Mouse (Mus musculus) lung, embryonic 15.5 days (tissue): Measurements from ENCODE around the gene Pgap3. TPM values are rescaled to one million over a fixed set of nuclear protein-coding genes. Genes with fewer than 3 reads are reported as not detected.
A peak's percentile ranks its signal among the peaks of the same experiment; 100 is the strongest.

Experiments used
- ATAC-seq: fragments of 200-750 bp; cut with Nextera tagmentation; 2 replicates; pipeline ENCODE4 v1.8.0; 2017; ENCODE audit warnings: moderate number of reproducible peaks, borderline replicate concordance; ENCODE audit not compliant: low FRiP score, low TSS enrichment; ENCODE audit errors: extremely low read depth
- H3K27ac ChIP-seq: fragments of 300-500 bp; sonication (generic); 2 replicates; pipeline ENCODE4 v1.5.1; 2015; ENCODE audit warnings: moderate library complexity, mild to moderate bottlenecking, inconsistent platforms
- H3K27me3 ChIP-seq: fragments of 300-500 bp; sonication (generic); 2 replicates; pipeline ENCODE4 v1.6.1; 2015; ENCODE audit warnings: inconsistent platforms
- H3K36me3 ChIP-seq: fragments of 300-500 bp; sonication (generic); 2 replicates; pipeline ENCODE4 v1.6.1; 2015; ENCODE audit warnings: inconsistent platforms
- H3K4me1 ChIP-seq: fragments of 300-500 bp; sonication (generic); 2 replicates; pipeline ENCODE4 v1.6.1; 2015; ENCODE audit warnings: inconsistent platforms
- H3K4me2 ChIP-seq: fragments of 300-500 bp; sonication (generic); 2 replicates; pipeline ENCODE4 v1.6.1; 2015; ENCODE audit warnings: inconsistent platforms, mild to moderate bottlenecking, moderate library complexity
- H3K4me3 ChIP-seq: fragments of 300-500 bp; sonication (generic); 2 replicates; pipeline ENCODE4 v1.5.1; 2015; ENCODE audit warnings: mild to moderate bottlenecking, inconsistent platforms
- H3K9ac ChIP-seq: fragments of 300-500 bp; sonication (generic); 2 replicates; pipeline ENCODE4 v1.6.1; 2015; ENCODE audit warnings: inconsistent platforms
- H3K9me3 ChIP-seq: fragments of 300-500 bp; sonication (generic); 2 replicates; pipeline ENCODE4 v1.6.1; 2016; ENCODE audit warnings: inconsistent platforms
- WGBS: fragments of 180-500 bp; shearing (Covaris S2); methylation state at CpG from one replicate; pipeline ENCODE4 v1.1.7; 2015; 5-methylcytosine and 5-hydroxymethylcytosine counted together
- polyA plus RNA-seq: library from polyadenylated mRNA; unstranded; fragments of >200 nt; fragmentation: Nextera tagmentation; extraction: Ambion mirVana; gene quantifications from 2 replicates; pipeline ENCODE4 v1.2.1, GENCODE M21; 2015

Gene Pgap3
- polyA plus RNA-seq, 1 experiment from 2014 or later, result 14.7 TPM

- peaks cover 17% of the 10 kb centered on the region for H3K4me1 ChIP-seq
- ATAC-seq, result 0 out of 2 replicates have a peak, but pooled peaks have one; percentile 24
- no peaks in the 10 kb centered on the region for H3K36me3 ChIP-seq
- H3K9ac ChIP-seq, result peak within 1 kb of the TSS; percentile 33
- H3K4me3 ChIP-seq, result peak within 1 kb of the TSS; percentile 45
- H3K27ac ChIP-seq, result no peak within 1 kb of the TSS
- peaks cover 90% of the 10 kb centered on the region for H3K27me3 ChIP-seq
- WGBS, result under 1% methylated on average over 55 of the region's 55 CpGs
- H3K4me2 ChIP-seq, result peak within 1 kb of the TSS; percentile 91
- H3K9me3 ChIP-seq, result no peaks in the 10 kb centered on the region
Observed at GRCm38 (mm10) chr11:98348083-98348961, 52.0 kb downstream of the Pgap3 start, which contains the start of gene Ppp1r1b. Gene Ppp1r1b (plus strand): TSS chr11:98348404.

GRCm38 (mm10) chr11:98347385-98348082 is 52.8 kb downstream of the Pgap3 start:
- Histone ChIP-seq H3K4me3 (no peak overlapping the region), H3K9ac (no peak overlapping the region), H3K9me3 (no peaks in the 10 kb centered on the region), H3K27ac (no peak overlapping the region), H3K27me3 (peaks cover 82% of the 10 kb centered on the region), H3K36me3 (no peaks in the 10 kb centered on the region), H3K4me2 (peak overlapping the region; percentile 91; the same call in 1 of the 2 replicates), H3K4me1 (peaks cover 17% of the 10 kb centered on the region)
- no peak for ATAC-seq
- 7% methylated on average over 11 of the region's 12 CpGs for WGBS

DNA sequence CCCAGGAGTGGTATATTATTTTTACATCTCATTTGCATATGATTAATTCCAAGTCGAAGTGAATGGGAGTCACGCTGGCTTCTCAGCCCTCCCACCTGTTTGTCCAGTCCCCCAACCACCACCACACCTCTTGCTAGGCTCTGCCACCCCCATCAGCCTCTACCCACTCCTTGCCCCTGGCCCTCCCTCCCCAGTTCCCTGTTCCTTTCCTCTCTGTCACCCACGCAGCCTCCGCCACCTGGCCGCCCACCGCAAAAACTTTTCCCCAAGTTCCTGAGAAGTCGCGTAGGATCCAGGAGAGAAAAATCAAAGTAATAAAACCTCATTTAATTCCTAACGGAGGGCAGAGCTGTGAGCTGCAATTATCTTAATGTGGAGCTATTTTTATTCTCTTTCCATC is 54.1 kb downstream of the Pgap3 start:
- Histone ChIP-seq H3K4me1 (peaks cover 22% of the 10 kb centered on the region), H3K27me3 (peaks cover 83% of the 10 kb centered on the region), H3K4me3 (no peak overlapping the region), H3K36me3 (no peaks in the 10 kb centered on the region), H3K9ac (no peak overlapping the region), H3K9me3 (no peaks in the 10 kb centered on the region), H3K27ac (no peak overlapping the region), H3K4me2 (no peak overlapping the region)
- 18% methylated on average over 9 of the region's 9 CpGs for WGBS
- no peak for ATAC-seq

GRCm38 (mm10) chr11:98345253-98345652 is 55.0 kb downstream of the Pgap3 start:
- ATAC-seq, result no peak
- Histone ChIP-seq H3K4me1 (peaks cover 22% of the 10 kb centered on the region), H3K27me3 (peaks cover 82% of the 10 kb centered on the region)

DNA sequence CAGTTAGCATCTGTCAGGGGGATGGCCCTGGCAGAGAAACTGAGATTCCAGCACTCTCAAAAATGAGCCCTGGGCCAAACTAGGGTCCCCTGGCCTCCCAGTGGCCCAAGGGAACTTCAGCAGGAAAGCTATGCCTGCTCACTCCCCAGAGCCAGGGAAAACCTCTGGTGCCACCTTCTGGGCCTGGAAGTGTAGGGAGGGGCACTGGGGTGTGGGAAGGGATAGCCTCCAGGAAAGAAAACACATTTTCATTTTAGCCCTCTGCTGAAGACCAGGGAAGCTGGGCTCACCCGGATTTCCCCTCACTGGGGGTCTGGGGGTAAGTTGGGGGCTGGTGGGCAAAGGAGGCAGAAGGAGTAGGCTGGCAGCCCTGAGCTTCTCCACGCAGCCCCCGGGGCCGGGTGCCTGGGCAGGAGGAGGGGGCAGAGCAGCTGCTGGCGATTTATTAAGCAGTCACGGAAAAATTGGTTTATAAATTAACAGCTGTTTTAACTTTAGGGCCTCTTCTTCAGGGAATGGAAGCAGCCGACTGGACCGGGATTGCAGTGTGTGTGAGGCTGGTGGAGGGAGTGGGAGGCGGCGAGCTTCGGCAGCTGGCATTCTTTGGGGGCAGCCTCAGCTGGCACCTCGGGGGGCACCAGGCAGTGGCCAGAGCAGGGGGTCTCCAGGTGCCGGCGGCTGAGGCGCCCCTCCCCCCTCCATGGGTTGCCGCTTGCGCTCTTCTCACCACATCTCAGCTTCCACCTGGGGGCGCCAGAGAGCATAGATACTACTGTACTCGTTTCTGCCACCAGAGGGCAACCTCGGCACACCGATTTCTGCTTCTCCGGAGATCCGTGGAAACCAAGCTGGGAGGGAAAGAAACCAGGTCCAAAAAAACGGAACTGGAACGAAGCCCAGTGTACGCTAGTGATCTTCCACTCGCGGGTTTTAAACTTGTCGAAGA is 58.0 kb downstream of the Pgap3 start:
- H3K36me3 ChIP-seq, result no peaks in the 10 kb centered on the region
- peaks cover 82% of the 10 kb centered on the region for H3K27me3 ChIP-seq
- H3K27ac ChIP-seq, result no peak overlapping the region
- H3K4me1 ChIP-seq, result peaks cover 20% of the 10 kb centered on the region
- WGBS, result 2% methylated on average over 29 of the region's 29 CpGs
- H3K4me2 ChIP-seq, result peak overlapping the region; percentile 68
- ATAC-seq, result 0 out of 2 replicates have a peak, but pooled peaks have one; percentile 25
- H3K9me3 ChIP-seq, result no peaks in the 10 kb centered on the region
- H3K9ac ChIP-seq, result no peak overlapping the region
- H3K4me3 ChIP-seq, result peak overlapping the region; percentile 33

More at GRCm38 (mm10) chr11:98345253-98345652, 55.0 kb downstream of the Pgap3 start:
- Histone ChIP-seq H3K9me3 (no peaks in the 10 kb centered on the region), H3K4me2 (peak overlapping the region; percentile 38; the same call in 1 of the 2 replicates), H3K36me3 (no peaks in the 10 kb centered on the region), H3K9ac (no peak overlapping the region), H3K4me3 (no peak overlapping the region; the same call in 1 of the 2 replicates), H3K27ac (no peak overlapping the region)
- 1% methylated on average over 14 of the region's 14 CpGs for WGBS

DNA sequence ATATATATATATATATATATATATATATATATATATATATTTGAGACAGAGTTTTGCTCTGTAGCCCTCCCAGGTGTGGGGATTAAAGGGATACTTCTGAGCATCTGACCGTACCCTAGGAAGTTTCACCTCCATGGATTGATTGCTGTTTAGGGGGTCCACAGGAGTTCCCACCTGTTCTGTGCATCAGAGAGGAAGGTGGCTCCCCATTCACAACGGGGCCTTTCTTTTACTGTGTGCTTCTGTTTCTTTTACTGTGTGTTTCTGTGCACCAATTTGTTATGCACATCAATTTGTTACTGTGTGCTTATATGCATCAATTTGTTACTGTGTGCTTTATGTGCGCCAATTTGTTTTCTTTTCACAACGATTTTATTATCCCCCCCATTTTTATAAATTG is 59.1 kb downstream of the Pgap3 start:
- WGBS, result 47% methylated on average over 4 of the region's 4 CpGs
- Histone ChIP-seq H3K4me1 (peaks cover 20% of the 10 kb centered on the region), H3K27ac (no peak overlapping the region), H3K27me3 (peaks cover 82% of the 10 kb centered on the region), H3K9ac (no peak overlapping the region), H3K4me2 (no peak overlapping the region), H3K36me3 (no peaks in the 10 kb centered on the region), H3K9me3 (no peaks in the 10 kb centered on the region), H3K4me3 (no peak overlapping the region)
- no peak for ATAC-seq

GRCm38 (mm10) chr11:98340597-98340996 is 59.7 kb downstream of the Pgap3 start:
- ATAC-seq, result no peak
- H3K36me3 ChIP-seq, result no peaks in the 10 kb centered on the region
- no peak overlapping the region for H3K9ac ChIP-seq
- H3K4me1 ChIP-seq, result peaks cover 20% of the 10 kb centered on the region
- H3K9me3 ChIP-seq, result no peaks in the 10 kb centered on the region
- 13% methylated on average over 3 of the region's 4 CpGs for WGBS
- H3K4me2 ChIP-seq, result no peak overlapping the region
- peaks cover 83% of the 10 kb centered on the region for H3K27me3 ChIP-seq
- no peak overlapping the region for H3K27ac ChIP-seq
- no peak overlapping the region for H3K4me3 ChIP-seq

DNA sequence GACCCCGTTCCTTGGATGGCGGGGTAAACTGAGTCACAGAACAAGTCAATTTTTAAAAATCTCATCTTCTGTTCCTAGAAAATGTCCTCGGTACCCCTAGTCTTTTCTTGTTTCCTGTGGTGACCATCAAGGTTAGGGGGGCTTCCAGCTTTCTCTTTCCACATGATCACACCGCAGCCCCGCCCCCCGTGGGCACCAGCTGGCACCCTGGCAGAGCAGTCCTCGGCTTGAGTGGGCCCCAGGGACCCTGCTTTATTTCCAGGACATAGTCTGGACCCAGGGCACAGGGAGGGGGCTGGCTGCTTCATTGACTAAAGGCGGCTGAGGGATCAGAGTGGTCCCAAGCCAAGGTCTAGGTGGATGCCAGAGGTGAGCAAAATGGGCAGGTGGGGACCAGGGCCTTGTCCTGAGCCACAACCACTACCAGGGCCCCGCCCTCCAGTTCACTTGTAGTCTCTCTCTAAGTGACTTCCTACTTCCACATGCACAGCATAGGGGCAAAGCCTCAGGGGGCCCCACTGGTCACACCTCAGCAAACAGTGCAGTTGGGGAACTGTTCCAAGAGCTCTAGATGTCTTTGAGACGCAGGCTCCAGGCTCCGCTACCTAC is 60.5 kb downstream of the Pgap3 start:
- Histone ChIP-seq H3K9ac (no peak overlapping the region), H3K27ac (no peak overlapping the region), H3K27me3 (peaks cover 83% of the 10 kb centered on the region), H3K4me1 (peaks cover 20% of the 10 kb centered on the region), H3K4me3 (peak overlapping the region; percentile 49), H3K4me2 (peak overlapping the region; percentile 96), H3K9me3 (no peaks in the 10 kb centered on the region), H3K36me3 (no peaks in the 10 kb centered on the region)
- ATAC-seq, result 0 out of 2 replicates have a peak, but pooled peaks have one; percentile 9
- WGBS, result 9% methylated on average over 11 of the region's 11 CpGs

DNA sequence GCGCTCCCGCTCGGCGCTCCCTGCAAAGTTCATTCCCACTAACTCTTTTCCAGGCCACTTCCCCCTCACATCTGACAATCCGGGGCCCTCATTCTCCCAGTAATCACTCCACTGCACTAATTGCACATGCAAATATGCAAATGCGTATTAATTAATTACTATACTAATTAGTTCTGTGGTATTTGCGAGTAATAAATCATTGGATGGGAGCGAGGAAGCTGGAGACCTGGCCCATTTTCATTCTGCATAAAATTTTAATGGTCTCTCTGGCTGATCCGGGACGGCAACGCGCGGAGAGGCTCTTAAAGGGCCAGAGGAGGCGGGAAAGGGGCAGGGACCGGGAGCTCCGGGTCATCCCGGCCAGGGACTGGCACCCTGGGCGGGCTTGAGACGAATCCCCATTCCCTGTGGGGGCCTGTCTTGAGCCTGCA is 61.2 kb downstream of the Pgap3 start:
- H3K9me3 ChIP-seq, result no peaks in the 10 kb centered on the region
- peaks cover 85% of the 10 kb centered on the region for H3K27me3 ChIP-seq
- no peak for ATAC-seq
- peak overlapping the region; percentile 43; the same call in 1 of the 2 replicates for H3K9ac ChIP-seq
- peak overlapping the region; percentile 49 for H3K4me3 ChIP-seq
- WGBS, result 0% methylated on average over 19 of the region's 19 CpGs
- H3K27ac ChIP-seq, result no peak overlapping the region
- no peaks in the 10 kb centered on the region for H3K36me3 ChIP-seq
- H3K4me2 ChIP-seq, result peak overlapping the region; percentile 96
- H3K4me1 ChIP-seq, result peaks cover 24% of the 10 kb centered on the region
